Mouse (Mus musculus): ENCODE measurements around the gene Rtbdn.
A peak's percentile ranks its signal among the peaks of the same experiment; 100 is the strongest.

The Rtbdn gene

GRCm38 (mm10) chr8:84959811-84960210 is 13.0 kb downstream of the Rtbdn start:
- DNase-seq (ENCODE audit: low read depth, low spot score), result no peak

- no peak for DNase-seq (ENCODE audit: low read depth, low spot score)
These were observed 17.2 kb downstream of the Rtbdn start for GRCm38 (mm10) chr8:84963952-84964351.

- DNase-seq (ENCODE audit: low read depth, low spot score), result peak; percentile 90
These were observed 19.0 kb downstream of the Rtbdn start for GRCm38 (mm10) chr8:84965731-84966291.

- DNase-seq (ENCODE audit: low read depth, low spot score), result no peak
These were observed 19.8 kb downstream of the Rtbdn start for GRCm38 (mm10) chr8:84966603-84967002.

GRCm38 (mm10) chr8:84967532-84968304 is 20.9 kb downstream of the Rtbdn start:
- no peak for DNase-seq (ENCODE audit: low read depth, low spot score)

DNA sequence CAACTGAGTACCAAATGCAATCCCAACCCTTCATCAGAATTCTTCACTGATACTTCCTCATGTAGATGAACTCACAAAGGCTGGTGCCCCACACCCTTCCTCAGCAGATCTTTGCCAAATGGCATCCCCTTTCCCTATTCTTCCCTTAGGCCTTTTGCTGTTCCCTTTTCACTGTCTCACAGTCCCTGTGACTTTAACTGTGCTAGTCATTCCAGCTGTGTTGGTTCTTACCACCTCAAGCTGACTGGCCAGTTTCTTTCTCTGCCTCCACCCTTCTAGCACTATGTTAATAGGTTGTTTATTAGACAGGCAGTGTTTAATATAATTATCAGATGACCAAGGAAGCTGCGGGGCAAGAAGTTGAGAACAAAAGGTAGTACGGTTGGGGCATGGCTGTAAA is 21.9 kb downstream of the Rtbdn start:
- DNase-seq (ENCODE audit: low read depth, low spot score), result no peak

GRCm38 (mm10) chr8:84969241-84970134 is 22.7 kb downstream of the Rtbdn start, which contains the start of the genes Gm49661, Prdx2 and Rnaseh2a:
Gene Gm49661, minus strand, starts transcription at chr8:84969433.
Gene Prdx2, plus strand, starts transcription at chr8:84969587.
Gene Rnaseh2a, minus strand, starts transcription at chr8:84969767.
- DNase-seq (ENCODE audit: low read depth, low spot score), result no peak

DNA sequence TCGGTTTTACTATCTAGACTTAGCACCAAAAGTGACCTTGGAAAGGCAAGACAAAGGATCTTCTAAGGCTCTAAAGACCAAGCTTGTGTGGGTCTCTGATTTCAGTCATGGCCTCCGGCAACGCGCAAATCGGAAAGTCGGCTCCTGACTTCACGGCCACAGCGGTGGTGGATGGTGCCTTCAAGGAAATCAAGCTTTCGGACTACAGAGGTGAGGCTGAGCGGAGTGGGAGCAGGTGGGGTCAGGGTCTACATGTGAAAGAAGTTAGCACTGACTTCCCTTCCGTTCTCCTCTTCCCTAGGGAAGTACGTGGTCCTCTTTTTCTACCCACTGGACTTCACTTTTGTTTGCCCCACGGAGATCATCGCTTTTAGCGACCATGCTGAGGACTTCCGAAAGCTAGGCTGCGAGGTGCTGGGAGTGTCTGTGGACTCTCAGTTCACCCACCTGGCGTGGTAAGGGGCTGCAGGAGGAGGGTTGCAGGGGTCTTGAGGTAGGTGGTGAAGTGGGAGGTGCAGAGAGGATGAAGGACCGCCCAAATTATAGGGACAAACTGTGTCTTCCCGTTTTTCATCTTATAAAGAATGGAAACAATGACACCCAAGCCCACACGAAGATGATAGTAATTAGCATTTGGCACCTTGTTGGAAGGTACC is 23.5 kb downstream of the Rtbdn start:
- no peak for DNase-seq (ENCODE audit: low read depth, low spot score)

DNA sequence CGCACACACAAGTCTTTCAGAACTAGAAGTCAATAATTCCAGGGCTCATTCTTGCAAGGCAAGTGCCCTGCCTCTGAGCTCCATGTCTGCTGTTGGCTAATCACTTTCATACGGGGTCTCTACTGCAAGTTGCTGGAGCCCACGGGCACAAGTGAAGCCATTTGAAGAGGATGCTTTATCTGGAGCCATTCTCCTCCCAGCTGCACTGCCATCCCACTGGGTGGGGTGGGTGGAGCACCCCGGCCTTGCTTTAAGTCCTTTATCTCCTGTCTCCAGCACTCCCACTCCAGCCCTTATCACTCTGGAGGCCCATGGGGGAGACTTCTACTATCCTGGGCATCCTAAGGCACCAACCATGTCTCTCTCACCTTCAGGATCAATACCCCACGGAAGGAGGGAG is 24.1 kb downstream of the Rtbdn start:
- no peak for DNase-seq (ENCODE audit: low read depth, low spot score)

GRCm38 (mm10) chr8:84973079-84973478 is 26.3 kb downstream of the Rtbdn start:
- no peak for DNase-seq (ENCODE audit: low read depth, low spot score)

DNA sequence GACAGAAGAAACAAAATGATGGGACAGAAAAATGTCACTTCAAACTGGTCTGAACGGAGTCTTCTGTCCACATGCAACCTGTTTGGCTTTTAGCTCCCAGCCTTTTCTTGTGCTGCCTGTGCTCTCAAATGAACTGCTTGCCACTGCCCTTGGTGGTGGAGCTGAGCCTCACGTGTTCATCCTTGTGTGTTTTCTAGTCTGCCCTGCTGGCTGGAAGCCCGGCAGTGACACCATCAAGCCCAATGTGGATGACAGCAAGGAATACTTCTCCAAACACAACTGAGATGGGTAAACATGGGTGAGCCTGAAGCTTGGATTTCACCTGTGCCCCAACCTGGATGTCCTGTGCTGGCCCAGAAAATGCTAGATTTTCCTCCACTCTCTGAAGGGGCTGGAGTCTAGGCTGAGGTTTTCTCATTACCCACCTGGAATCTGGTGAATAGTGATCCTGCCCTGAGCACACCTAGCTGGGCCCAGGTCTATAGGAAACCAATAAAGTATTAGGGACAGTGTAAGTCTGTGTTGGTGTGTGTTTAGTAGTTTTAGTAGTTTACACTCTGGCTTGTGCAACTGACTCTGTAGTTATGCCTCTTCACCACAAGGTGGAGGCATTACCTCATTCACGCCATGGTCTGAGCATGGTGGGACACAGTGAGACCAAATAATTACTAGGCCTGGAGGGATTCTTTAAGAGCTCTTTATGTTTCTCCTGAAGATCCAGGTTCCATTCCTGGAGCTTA is 27.2 kb downstream of the Rtbdn start:
- no peak for DNase-seq (ENCODE audit: low read depth, low spot score)

GRCm38 (mm10) chr8:84974543-84975142 is 27.9 kb downstream of the Rtbdn start:
- DNase-seq (ENCODE audit: low read depth, low spot score), result no peak

- DNase-seq (ENCODE audit: low read depth, low spot score), result no peak
These were observed 28.6 kb downstream of the Rtbdn start for GRCm38 (mm10) chr8:84975434-84975833.

- peak; percentile 89 for DNase-seq (ENCODE audit: low read depth, low spot score)
These were observed 29.4 kb downstream of the Rtbdn start for GRCm38 (mm10) chr8:84976031-84976762.

- no peak for DNase-seq (ENCODE audit: low read depth, low spot score)
These were observed 30.1 kb downstream of the Rtbdn start for GRCm38 (mm10) chr8:84976763-84977434.

DNA sequence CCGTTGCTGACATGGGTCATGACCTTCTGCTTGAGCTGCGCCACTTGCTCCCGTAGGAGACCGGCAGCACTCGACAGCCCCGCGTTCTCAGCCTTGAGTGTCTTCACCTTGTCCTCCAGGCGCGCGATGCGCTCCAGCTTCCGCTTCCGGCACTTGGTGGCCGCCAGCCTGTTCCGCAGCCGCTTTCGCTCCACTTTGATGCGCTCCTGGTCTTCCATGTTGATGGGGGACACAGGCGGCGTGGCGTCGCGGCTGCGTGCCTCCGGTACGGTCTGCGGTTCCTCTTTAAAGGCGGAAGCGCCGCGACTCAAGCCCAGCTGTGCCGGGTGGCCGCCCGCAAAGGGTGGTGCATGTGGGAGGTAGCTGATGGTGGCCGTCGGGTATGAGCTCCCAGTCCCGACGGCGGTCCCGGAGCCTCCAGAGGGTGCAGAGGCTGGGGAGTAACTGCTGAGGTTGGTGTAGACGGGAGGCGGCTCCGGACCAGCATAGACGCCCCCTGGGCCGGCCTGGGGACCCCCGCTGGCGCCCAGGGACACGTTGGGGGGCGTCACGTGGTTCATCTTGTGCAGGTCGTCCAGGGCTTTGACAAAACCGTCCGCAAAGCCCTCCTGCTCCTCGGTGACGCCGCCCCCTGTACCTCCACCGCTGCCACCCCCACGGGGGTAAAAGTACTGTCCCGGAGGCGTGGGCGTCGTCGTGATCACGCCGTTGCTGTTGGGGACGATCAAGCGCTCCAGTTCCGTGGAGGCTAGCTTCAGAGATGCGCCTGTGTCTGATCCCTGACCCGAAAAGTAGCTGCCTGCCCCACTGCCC is 30.9 kb downstream of the Rtbdn start:
- no peak for DNase-seq (ENCODE audit: low read depth, low spot score)

GRCm38 (mm10) chr8:84978248-84978940 is 31.6 kb downstream of the Rtbdn start, which contains the start of gene Junb:
Gene Junb, minus strand, starts transcription at chr8:84978718.
- peak; percentile 79 for DNase-seq (ENCODE audit: low read depth, low spot score)
